Mouse (Mus musculus): Measurements from ENCODE around the gene Rbfox1. TPM values are rescaled to one million over a fixed set of nuclear protein-coding genes. Genes with fewer than 3 reads are reported as not detected.

Rbfox1 gene
- total and polyA plus RNA-seq, 3 experiments: not detected

GRCm38 (mm10) chr16:6983947-6984346, 1098.8 kb downstream of the Rbfox1 start:
- H3K4me3 ChIP-seq (ENCODE audit: low read depth, low read length): no peak overlapping the region
- H3K9me3 ChIP-seq (replicated peaks): peaks cover 7% of the 10 kb centered on the region; the same call in 1 of the 2 replicates
- H3K4me1 ChIP-seq (ENCODE audit: insufficient read depth, low read depth, low read length): no peaks in the 10 kb centered on the region
- DNase-seq (ENCODE audit: low spot score) (no peak), ATAC-seq (ENCODE audit: extremely low read depth, insufficient number of reproducible peaks, low FRiP score, poor library complexity, severe bottlenecking) (no peak)
- no peaks in the 10 kb centered on the region for H3K27me3 ChIP-seq (ENCODE audit: insufficient read depth, low read length)
- H3K36me3 ChIP-seq (replicated peaks): no peaks in the 10 kb centered on the region
- TF ChIP-seq TAL1 (conservative IDR thresholded peaks at IDR 0.05; ENCODE audit: low read depth, low read length): no peak
- TF ChIP-seq GATA2 (IDR thresholded peaks at IDR 0.05; ENCODE audit: borderline replicate concordance, low read depth, low read length): no peak
- TF ChIP-seq CTCF (IDR thresholded peaks at IDR 0.05; ENCODE audit: low read depth, low read length): no peak
- TF ChIP-seq POLR2AphosphoS5 (IDR thresholded peaks at IDR 0.05; ENCODE audit: insufficient replicate concordance, low read depth, low read length): no peak
- TF ChIP-seq GATA1 (IDR thresholded peaks at IDR 0.05; ENCODE audit: borderline replicate concordance, low read length): no peak

- H3K9me3 ChIP-seq (replicated peaks): peaks cover 7% of the 10 kb centered on the region; the same call in 1 of the 2 replicates
- no peak for TF ChIP-seq GATA2 (IDR thresholded peaks at IDR 0.05; ENCODE audit: borderline replicate concordance, low read depth, low read length)
- no peak for TF ChIP-seq CTCF (IDR thresholded peaks at IDR 0.05; ENCODE audit: low read depth, low read length)
- no peak for TF ChIP-seq GATA1 (IDR thresholded peaks at IDR 0.05; ENCODE audit: borderline replicate concordance, low read length)
- no peak for TF ChIP-seq TAL1 (conservative IDR thresholded peaks at IDR 0.05; ENCODE audit: low read depth, low read length)
- no peak for TF ChIP-seq POLR2AphosphoS5 (IDR thresholded peaks at IDR 0.05; ENCODE audit: insufficient replicate concordance, low read depth, low read length)
- ATAC-seq (ENCODE audit: extremely low read depth, insufficient number of reproducible peaks, low FRiP score, poor library complexity, severe bottlenecking) (no peak), DNase-seq (ENCODE audit: low spot score) (no peak)
- no peaks in the 10 kb centered on the region for H3K36me3 ChIP-seq (replicated peaks)
- H3K4me1 ChIP-seq (ENCODE audit: insufficient read depth, low read depth, low read length): no peaks in the 10 kb centered on the region
- H3K27me3 ChIP-seq (ENCODE audit: insufficient read depth, low read length): no peaks in the 10 kb centered on the region
- H3K4me3 ChIP-seq (ENCODE audit: low read depth, low read length): no peak overlapping the region
These were observed 1100.9 kb downstream of the Rbfox1 start for GRCm38 (mm10) chr16:6986031-6986430.

- TF ChIP-seq GATA2 (IDR thresholded peaks at IDR 0.05; ENCODE audit: borderline replicate concordance, low read depth, low read length) (no peak), POLR2AphosphoS5 (IDR thresholded peaks at IDR 0.05; ENCODE audit: insufficient replicate concordance, low read depth, low read length) (no peak), CTCF (IDR thresholded peaks at IDR 0.05; ENCODE audit: low read depth, low read length) (no peak), TAL1 (conservative IDR thresholded peaks at IDR 0.05; ENCODE audit: low read depth, low read length) (no peak), GATA1 (IDR thresholded peaks at IDR 0.05; ENCODE audit: borderline replicate concordance, low read length) (no peak)
These were observed 1101.3 kb downstream of the Rbfox1 start for GRCm38 (mm10) chr16:6986494-6986893.

GRCm38 (mm10) chr16:6992251-6992650, 1107.1 kb downstream of the Rbfox1 start:
- H3K4me3 ChIP-seq (ENCODE audit: low read depth, low read length): no peak overlapping the region
- peaks cover 15% of the 10 kb centered on the region for H3K9me3 ChIP-seq (replicated peaks)
- H3K27me3 ChIP-seq (ENCODE audit: insufficient read depth, low read length): no peaks in the 10 kb centered on the region
- no peaks in the 10 kb centered on the region for H3K4me1 ChIP-seq (ENCODE audit: insufficient read depth, low read depth, low read length)
- DNase-seq (ENCODE audit: low spot score) (no peak), ATAC-seq (ENCODE audit: extremely low read depth, insufficient number of reproducible peaks, low FRiP score, poor library complexity, severe bottlenecking) (no peak)
- no peak for TF ChIP-seq POLR2AphosphoS5 (IDR thresholded peaks at IDR 0.05; ENCODE audit: insufficient replicate concordance, low read depth, low read length)
- TF ChIP-seq TAL1 (conservative IDR thresholded peaks at IDR 0.05; ENCODE audit: low read depth, low read length): no peak
- TF ChIP-seq GATA1 (IDR thresholded peaks at IDR 0.05; ENCODE audit: borderline replicate concordance, low read length): no peak
- TF ChIP-seq GATA2 (IDR thresholded peaks at IDR 0.05; ENCODE audit: borderline replicate concordance, low read depth, low read length): no peak
- no peak for TF ChIP-seq CTCF (IDR thresholded peaks at IDR 0.05; ENCODE audit: low read depth, low read length)
- no peaks in the 10 kb centered on the region for H3K36me3 ChIP-seq (replicated peaks)

More at GRCm38 (mm10) chr16:6986494-6986893, 1101.3 kb downstream of the Rbfox1 start:
- DNase-seq (ENCODE audit: low spot score) (no peak), ATAC-seq (ENCODE audit: extremely low read depth, insufficient number of reproducible peaks, low FRiP score, poor library complexity, severe bottlenecking) (no peak)
- H3K4me3 ChIP-seq (ENCODE audit: low read depth, low read length): no peak overlapping the region
- H3K36me3 ChIP-seq (replicated peaks): no peaks in the 10 kb centered on the region
- H3K4me1 ChIP-seq (ENCODE audit: insufficient read depth, low read depth, low read length): no peaks in the 10 kb centered on the region
- no peaks in the 10 kb centered on the region for H3K27me3 ChIP-seq (ENCODE audit: insufficient read depth, low read length)
- H3K9me3 ChIP-seq (replicated peaks): peaks cover 9% of the 10 kb centered on the region; the same call in 1 of the 2 replicates

- Histone ChIP-seq H3K4me1 (ENCODE audit: insufficient read depth, low read depth, low read length) (no peaks in the 10 kb centered on the region), H3K4me3 (ENCODE audit: low read depth, low read length) (no peak overlapping the region), H3K9me3 (replicated peaks) (peaks cover 18% of the 10 kb centered on the region), H3K27me3 (ENCODE audit: insufficient read depth, low read length) (no peaks in the 10 kb centered on the region), H3K36me3 (replicated peaks) (no peaks in the 10 kb centered on the region)
- DNase-seq (ENCODE audit: low spot score) (no peak), ATAC-seq (ENCODE audit: extremely low read depth, insufficient number of reproducible peaks, low FRiP score, poor library complexity, severe bottlenecking) (no peak)
- TF ChIP-seq GATA1 (IDR thresholded peaks at IDR 0.05; ENCODE audit: borderline replicate concordance, low read length) (no peak), POLR2AphosphoS5 (IDR thresholded peaks at IDR 0.05; ENCODE audit: insufficient replicate concordance, low read depth, low read length) (no peak), CTCF (IDR thresholded peaks at IDR 0.05; ENCODE audit: low read depth, low read length) (no peak), GATA2 (IDR thresholded peaks at IDR 0.05; ENCODE audit: borderline replicate concordance, low read depth, low read length) (no peak)
These were observed 1108.0 kb downstream of the Rbfox1 start for GRCm38 (mm10) chr16:6993180-6993579.

GRCm38 (mm10) chr16:6997109-6997508, 1112.0 kb downstream of the Rbfox1 start:
- ATAC-seq (ENCODE audit: extremely low read depth, insufficient number of reproducible peaks, low FRiP score, poor library complexity, severe bottlenecking) (no peak), DNase-seq (ENCODE audit: low spot score) (no peak)
- Histone ChIP-seq H3K9me3 (replicated peaks) (peaks cover 14% of the 10 kb centered on the region), H3K4me3 (ENCODE audit: low read depth, low read length) (no peak overlapping the region), H3K36me3 (replicated peaks) (no peaks in the 10 kb centered on the region), H3K4me1 (ENCODE audit: insufficient read depth, low read depth, low read length) (no peaks in the 10 kb centered on the region), H3K27me3 (ENCODE audit: insufficient read depth, low read length) (no peaks in the 10 kb centered on the region)
- TF ChIP-seq CTCF (IDR thresholded peaks at IDR 0.05; ENCODE audit: low read depth, low read length) (no peak), TAL1 (conservative IDR thresholded peaks at IDR 0.05; ENCODE audit: low read depth, low read length) (no peak), GATA1 (IDR thresholded peaks at IDR 0.05; ENCODE audit: borderline replicate concordance, low read length) (no peak), GATA2 (IDR thresholded peaks at IDR 0.05; ENCODE audit: borderline replicate concordance, low read depth, low read length) (no peak), POLR2AphosphoS5 (IDR thresholded peaks at IDR 0.05; ENCODE audit: insufficient replicate concordance, low read depth, low read length) (no peak)
